Mouse (Mus musculus): ENCODE data around the gene Junb. TPM values are rescaled to one million over a fixed set of nuclear protein-coding genes. Genes with fewer than 3 reads are reported as not detected.

Gene Junb
- polyA plus RNA-seq, 1 experiment from 2014 or later: 21.6 TPM

DNA sequence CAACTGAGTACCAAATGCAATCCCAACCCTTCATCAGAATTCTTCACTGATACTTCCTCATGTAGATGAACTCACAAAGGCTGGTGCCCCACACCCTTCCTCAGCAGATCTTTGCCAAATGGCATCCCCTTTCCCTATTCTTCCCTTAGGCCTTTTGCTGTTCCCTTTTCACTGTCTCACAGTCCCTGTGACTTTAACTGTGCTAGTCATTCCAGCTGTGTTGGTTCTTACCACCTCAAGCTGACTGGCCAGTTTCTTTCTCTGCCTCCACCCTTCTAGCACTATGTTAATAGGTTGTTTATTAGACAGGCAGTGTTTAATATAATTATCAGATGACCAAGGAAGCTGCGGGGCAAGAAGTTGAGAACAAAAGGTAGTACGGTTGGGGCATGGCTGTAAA lies 9.9 kb downstream of the Junb start:
- Histone ChIP-seq H3K27me3 (ENCODE audit: control insufficient read depth, insufficient read depth, low read length) (no peaks in the 10 kb centered on the region), H3K9me3 (replicated peaks; ENCODE audit: control insufficient read depth, low read length) (no peaks in the 10 kb centered on the region), H3K27ac (ENCODE audit: low read length) (peak overlapping the region; percentile 96), H3K4me1 (ENCODE audit: control insufficient read depth, insufficient read depth, low read length) (peaks cover 29% of the 10 kb centered on the region), H3K4me2 (ENCODE audit: low read depth, low read length) (peak overlapping the region; percentile 92), H3K9ac (ENCODE audit: low read length) (peak overlapping the region; percentile 92), H3K36me3 (ENCODE audit: control insufficient read depth, insufficient read depth, low read length) (no peaks in the 10 kb centered on the region; the same call in 1 of the 2 replicates), H3K4me3 (replicated peaks; ENCODE audit: low read length) (peak overlapping the region; percentile 81)
- WGBS: 10% methylated on average over 2 of the region's 2 CpGs
- no peak for ATAC-seq (ENCODE audit: insufficient read depth, low FRiP score)

GRCm38 (mm10) chr8:84967532-84968304 lies 10.8 kb downstream of the Junb start:
- H3K4me1 ChIP-seq (ENCODE audit: control insufficient read depth, insufficient read depth, low read length): peaks cover 29% of the 10 kb centered on the region
- H3K36me3 ChIP-seq (ENCODE audit: control insufficient read depth, insufficient read depth, low read length): no peaks in the 10 kb centered on the region; the same call in 1 of the 2 replicates
- no peak for ATAC-seq (ENCODE audit: insufficient read depth, low FRiP score)
- peak overlapping the region; percentile 96; the same call in 1 of the 2 replicates for H3K27ac ChIP-seq (ENCODE audit: low read length)
- H3K9ac ChIP-seq (ENCODE audit: low read length): no peak overlapping the region
- WGBS: 87% methylated on average over 13 of the region's 13 CpGs
- no peaks in the 10 kb centered on the region for H3K27me3 ChIP-seq (ENCODE audit: control insufficient read depth, insufficient read depth, low read length)
- no peak overlapping the region for H3K4me3 ChIP-seq (replicated peaks; ENCODE audit: low read length)
- H3K4me2 ChIP-seq (ENCODE audit: low read depth, low read length): no peak overlapping the region
- H3K9me3 ChIP-seq (replicated peaks; ENCODE audit: control insufficient read depth, low read length): no peaks in the 10 kb centered on the region

DNA sequence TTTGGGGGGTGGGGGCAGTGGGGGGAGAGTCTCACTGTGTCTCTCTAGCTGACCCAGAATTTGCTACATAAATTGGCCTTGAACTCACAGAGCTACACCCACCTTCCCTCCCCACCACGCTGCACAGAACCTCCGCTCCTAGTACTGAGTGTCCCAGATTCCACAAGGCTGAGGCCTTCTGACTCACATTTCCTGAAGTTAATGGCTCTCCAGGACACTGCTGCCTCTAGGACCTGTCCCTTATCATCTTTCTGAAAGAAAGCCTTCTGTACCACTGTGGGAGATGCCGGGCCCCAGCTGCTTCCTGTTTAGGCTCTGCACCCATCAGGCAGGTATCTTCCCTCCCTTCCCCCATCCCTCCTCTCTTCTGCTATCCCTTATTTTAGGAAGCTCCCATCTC lies 11.9 kb downstream of the Junb start:
- 31% methylated on average over 3 of the region's 3 CpGs for WGBS
- H3K4me2 ChIP-seq (ENCODE audit: low read depth, low read length): peak overlapping the region; percentile 96; the same call in 1 of the 2 replicates
- no peak overlapping the region for H3K4me3 ChIP-seq (replicated peaks; ENCODE audit: low read length)
- peaks cover 29% of the 10 kb centered on the region for H3K4me1 ChIP-seq (ENCODE audit: control insufficient read depth, insufficient read depth, low read length)
- ATAC-seq (ENCODE audit: insufficient read depth, low FRiP score): no peak
- H3K9ac ChIP-seq (ENCODE audit: low read length): peak overlapping the region; percentile 46; the same call in 1 of the 2 replicates
- H3K27me3 ChIP-seq (ENCODE audit: control insufficient read depth, insufficient read depth, low read length): no peaks in the 10 kb centered on the region
- no peaks in the 10 kb centered on the region for H3K9me3 ChIP-seq (replicated peaks; ENCODE audit: control insufficient read depth, low read length)
- H3K27ac ChIP-seq (ENCODE audit: low read length): peak overlapping the region; percentile 25
- H3K36me3 ChIP-seq (ENCODE audit: control insufficient read depth, insufficient read depth, low read length): no peaks in the 10 kb centered on the region; the same call in 1 of the 2 replicates

DNA sequence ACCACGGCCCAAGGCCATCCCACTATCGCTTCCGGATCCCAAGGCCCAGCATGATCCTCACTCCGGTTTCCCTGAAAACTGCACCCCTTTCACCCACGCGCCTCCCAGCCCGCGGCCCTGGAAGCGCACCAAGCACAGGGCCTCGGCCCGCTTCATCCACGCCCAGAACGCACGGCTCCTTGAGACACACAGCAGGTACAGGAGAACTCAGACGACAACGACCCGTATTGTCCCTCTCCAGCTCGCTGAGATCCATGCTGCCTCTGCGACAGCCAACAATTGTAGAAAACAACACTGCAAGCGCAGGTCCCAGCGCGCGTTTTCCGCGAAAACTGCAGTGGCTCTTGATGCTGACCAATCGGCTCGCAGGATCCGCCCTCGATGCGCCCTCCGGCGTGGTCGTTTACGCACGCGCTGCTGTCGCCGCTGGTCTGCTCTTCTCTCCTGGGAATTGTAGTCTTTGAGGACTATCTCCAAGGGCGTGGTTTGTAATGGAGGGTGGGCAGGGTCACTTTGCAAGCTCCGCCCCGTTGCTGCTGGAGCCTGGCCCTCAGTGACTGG lies 12.7 kb downstream of the Junb start:
- peak overlapping the region; percentile 82 for H3K9ac ChIP-seq (ENCODE audit: low read length)
- H3K4me2 ChIP-seq (ENCODE audit: low read depth, low read length): peak overlapping the region; percentile 96
- no peaks in the 10 kb centered on the region for H3K27me3 ChIP-seq (ENCODE audit: control insufficient read depth, insufficient read depth, low read length)
- peaks cover 25% of the 10 kb centered on the region for H3K4me1 ChIP-seq (ENCODE audit: control insufficient read depth, insufficient read depth, low read length)
- under 1% methylated on average over 41 of the region's 41 CpGs for WGBS
- peak overlapping the region; percentile 76 for H3K4me3 ChIP-seq (replicated peaks; ENCODE audit: low read length)
- no peaks in the 10 kb centered on the region for H3K9me3 ChIP-seq (replicated peaks; ENCODE audit: control insufficient read depth, low read length)
- H3K27ac ChIP-seq (ENCODE audit: low read length): peak overlapping the region; percentile 86
- H3K36me3 ChIP-seq (ENCODE audit: control insufficient read depth, insufficient read depth, low read length): no peaks in the 10 kb centered on the region; the same call in 1 of the 2 replicates
- ATAC-seq (ENCODE audit: insufficient read depth, low FRiP score): peak; percentile 92

GRCm38 (mm10) chr8:84963952-84964351 lies 14.6 kb downstream of the Junb start:
- H3K4me3 ChIP-seq (replicated peaks; ENCODE audit: low read length): no peak overlapping the region
- 84% methylated on average over 4 of the region's 4 CpGs for WGBS
- H3K4me1 ChIP-seq (ENCODE audit: control insufficient read depth, insufficient read depth, low read length): peaks cover 19% of the 10 kb centered on the region
- no peak overlapping the region for H3K9ac ChIP-seq (ENCODE audit: low read length)
- no peak overlapping the region for H3K4me2 ChIP-seq (ENCODE audit: low read depth, low read length)
- ATAC-seq (ENCODE audit: insufficient read depth, low FRiP score): no peak
- H3K27ac ChIP-seq (ENCODE audit: low read length): no peak overlapping the region
- H3K27me3 ChIP-seq (ENCODE audit: control insufficient read depth, insufficient read depth, low read length): no peaks in the 10 kb centered on the region
- H3K36me3 ChIP-seq (ENCODE audit: control insufficient read depth, insufficient read depth, low read length): no peaks in the 10 kb centered on the region
- no peaks in the 10 kb centered on the region for H3K9me3 ChIP-seq (replicated peaks; ENCODE audit: control insufficient read depth, low read length)

GRCm38 (mm10) chr8:84959811-84960210 lies 18.7 kb downstream of the Junb start:
- 85% methylated on average over 7 of the region's 7 CpGs for WGBS
- Histone ChIP-seq H3K4me2 (ENCODE audit: low read depth, low read length) (no peak overlapping the region), H3K27ac (ENCODE audit: low read length) (no peak overlapping the region), H3K9ac (ENCODE audit: low read length) (no peak overlapping the region), H3K36me3 (ENCODE audit: control insufficient read depth, insufficient read depth, low read length) (peaks cover 8% of the 10 kb centered on the region; the same call in 1 of the 2 replicates), H3K9me3 (replicated peaks; ENCODE audit: control insufficient read depth, low read length) (no peaks in the 10 kb centered on the region), H3K4me1 (ENCODE audit: control insufficient read depth, insufficient read depth, low read length) (no peaks in the 10 kb centered on the region; the same call in 1 of the 2 replicates), H3K4me3 (replicated peaks; ENCODE audit: low read length) (no peak overlapping the region), H3K27me3 (ENCODE audit: control insufficient read depth, insufficient read depth, low read length) (no peaks in the 10 kb centered on the region)
- no peak for ATAC-seq (ENCODE audit: insufficient read depth, low FRiP score)

DNA sequence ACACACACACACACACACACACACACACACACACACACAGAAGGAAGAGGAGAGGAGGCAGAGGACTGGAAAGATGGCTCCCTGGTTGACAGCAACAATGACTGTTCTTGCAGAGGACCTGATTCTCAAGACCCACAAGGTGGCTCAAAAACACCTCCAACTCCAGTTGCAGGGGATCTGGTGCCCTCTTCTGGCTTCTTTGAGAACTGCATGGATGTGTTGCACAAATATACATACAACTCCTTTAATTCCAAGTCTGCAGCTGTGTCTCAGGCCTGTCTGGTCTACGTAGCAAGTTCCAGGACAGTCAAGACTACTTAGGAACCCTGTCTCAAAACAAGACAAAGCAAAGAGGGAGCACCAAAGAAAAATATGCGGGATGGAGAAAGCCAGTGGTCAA lies 21.8 kb downstream of the Junb start:
- WGBS: 49% methylated on average over 2 of the region's 2 CpGs
- no peak for ATAC-seq (ENCODE audit: insufficient read depth, low FRiP score)

DNA sequence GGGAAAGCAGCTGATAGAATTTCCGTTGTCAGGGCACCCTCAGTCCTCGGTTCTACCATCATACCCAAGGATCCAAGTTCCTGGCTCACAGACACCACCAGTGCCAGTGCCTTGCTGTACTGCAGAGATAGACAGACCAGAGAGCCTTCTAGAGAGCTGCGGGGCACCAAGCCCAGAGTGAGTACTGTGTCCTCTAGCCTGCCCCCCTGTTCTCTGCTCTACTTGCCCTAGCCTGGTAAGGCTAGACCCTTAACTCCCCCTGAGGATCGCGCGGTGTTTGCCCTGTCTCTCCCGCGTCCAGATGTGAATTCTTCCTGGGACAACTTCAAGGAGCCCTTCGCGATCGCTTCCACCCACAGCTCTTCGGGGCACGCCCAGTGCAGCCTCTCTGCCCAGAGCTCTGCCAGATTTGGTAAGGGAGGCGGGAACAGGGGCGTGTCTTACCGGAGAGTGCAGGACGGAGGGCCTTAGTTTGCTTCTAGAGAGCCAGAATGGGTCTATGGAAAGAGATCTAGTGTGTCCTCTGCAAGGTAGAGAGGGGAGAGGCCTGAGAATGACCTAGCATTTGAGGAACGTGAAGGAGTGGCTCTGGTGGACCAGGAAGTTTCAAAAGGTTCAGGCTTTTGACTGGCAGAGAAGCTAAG lies 25.8 kb downstream of the Junb start:
- Histone ChIP-seq H3K9ac (ENCODE audit: low read length) (peak overlapping the region; percentile 8; the same call in 1 of the 2 replicates), H3K36me3 (ENCODE audit: control insufficient read depth, insufficient read depth, low read length) (peaks cover 3% of the 10 kb centered on the region; the same call in 1 of the 2 replicates), H3K9me3 (replicated peaks; ENCODE audit: control insufficient read depth, low read length) (no peaks in the 10 kb centered on the region), H3K4me3 (replicated peaks; ENCODE audit: low read length) (no peak overlapping the region), H3K27ac (ENCODE audit: low read length) (no peak overlapping the region), H3K4me2 (ENCODE audit: low read depth, low read length) (peak overlapping the region; percentile 27), H3K4me1 (ENCODE audit: control insufficient read depth, insufficient read depth, low read length) (no peaks in the 10 kb centered on the region), H3K27me3 (ENCODE audit: control insufficient read depth, insufficient read depth, low read length) (peaks cover 17% of the 10 kb centered on the region)
- no peak for ATAC-seq (ENCODE audit: insufficient read depth, low FRiP score)
- WGBS: 7% methylated on average over 18 of the region's 18 CpGs

More for the DNA sequence above, 21.8 kb downstream of the Junb start:
- Histone ChIP-seq H3K27ac (ENCODE audit: low read length) (no peak overlapping the region), H3K27me3 (ENCODE audit: control insufficient read depth, insufficient read depth, low read length) (no peaks in the 10 kb centered on the region), H3K4me2 (ENCODE audit: low read depth, low read length) (no peak overlapping the region), H3K4me3 (replicated peaks; ENCODE audit: low read length) (no peak overlapping the region), H3K9me3 (replicated peaks; ENCODE audit: control insufficient read depth, low read length) (no peaks in the 10 kb centered on the region), H3K9ac (ENCODE audit: low read length) (no peak overlapping the region), H3K36me3 (ENCODE audit: control insufficient read depth, insufficient read depth, low read length) (peaks cover 8% of the 10 kb centered on the region; the same call in 1 of the 2 replicates), H3K4me1 (ENCODE audit: control insufficient read depth, insufficient read depth, low read length) (no peaks in the 10 kb centered on the region)

- H3K4me1 ChIP-seq (ENCODE audit: control insufficient read depth, insufficient read depth, low read length): peaks cover 8% of the 10 kb centered on the region
- WGBS: 27% methylated on average over 12 of the region's 12 CpGs
- H3K4me2 ChIP-seq (ENCODE audit: low read depth, low read length): no peak overlapping the region
- H3K4me3 ChIP-seq (replicated peaks; ENCODE audit: low read length): no peak overlapping the region
- H3K27ac ChIP-seq (ENCODE audit: low read length): no peak overlapping the region
- no peak overlapping the region for H3K9ac ChIP-seq (ENCODE audit: low read length)
- H3K9me3 ChIP-seq (replicated peaks; ENCODE audit: control insufficient read depth, low read length): no peaks in the 10 kb centered on the region
- no peaks in the 10 kb centered on the region for H3K36me3 ChIP-seq (ENCODE audit: control insufficient read depth, insufficient read depth, low read length)
- H3K27me3 ChIP-seq (ENCODE audit: control insufficient read depth, insufficient read depth, low read length): peaks cover 44% of the 10 kb centered on the region
- no peak for ATAC-seq (ENCODE audit: insufficient read depth, low FRiP score)
Measured at GRCm38 (mm10) chr8:84949753-84950152, 28.8 kb downstream of the Junb start.
